Comparison of ENCODE assay signal across 16 mouse cellular contexts in the genomic region with DNA sequence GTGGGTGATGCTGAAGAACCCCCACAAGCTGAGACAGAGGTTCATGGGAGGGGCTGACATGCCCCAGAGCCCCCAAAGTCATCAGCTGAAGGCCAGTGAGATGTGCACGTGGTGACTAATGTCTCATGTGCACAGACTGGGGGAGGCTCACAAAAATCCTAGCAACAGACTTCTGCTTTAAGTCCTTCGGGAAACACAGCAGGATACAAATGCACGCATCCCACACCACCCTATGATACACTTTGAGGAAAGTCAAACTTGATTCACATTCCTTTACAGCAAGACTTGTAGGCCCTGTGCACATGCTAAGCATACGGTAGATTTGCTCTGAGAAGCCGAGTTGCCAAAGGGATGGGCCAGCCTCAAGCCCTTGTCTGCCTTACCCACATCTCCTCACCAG. TPM values are rescaled to one million over a fixed set of nuclear protein-coding genes. Genes with fewer than 3 reads are reported as not detected.
DNase-seq lines count a peak whose midpoint lies in the region; ATAC-seq and TF ChIP-seq lines count a peak whose summit lies in the region.
"Had no signal": no experiment of that assay in that cellular context is flagged by ENCODE, and none has a peak within 500 bp of the region (broad histone marks: within the 10 kb centered on the region; RNA-seq: fewer than 3 reads in every experiment).

No protein-coding gene starts in this region.

- H3K36me3 ChIP-seq in intestine, embryonic 16.5 days (ENCODE audit: control insufficient read depth, insufficient read depth, low read length): peaks cover 8% of the 10 kb centered on the region; the same call in 1 of the 2 replicates
- peaks cover 15% of the 10 kb centered on the region; the same call in 1 of the 2 replicates for H3K36me3 ChIP-seq in intestine, postnatal 0 days (ENCODE audit: control insufficient read depth, insufficient read depth)
- H3K36me3 ChIP-seq in midbrain, embryonic 15.5 days (replicated peaks): no peaks in the 10 kb centered on the region
- H3K36me3 ChIP-seq in midbrain, embryonic 10.5 days: peaks cover 63% of the 10 kb centered on the region
- H3K36me3 ChIP-seq: forebrain, embryonic 15.5 days; liver, embryonic 12.5 days had no signal

- peak; percentile 50 for ATAC-seq in frontal cortex, adult (ENCODE audit: low TSS enrichment)
- ATAC-seq in intestine, embryonic 16.5 days: 0 out of 2 replicates have a peak, but pooled peaks have one; percentile 1
- ATAC-seq in intestine, postnatal 0 days: no peak
- ATAC-seq in midbrain, embryonic 15.5 days (replicated peaks): no peak

- no peak for DNase-seq in frontal cortex, postnatal 14 days (ENCODE audit: low spot score in 2 of 2)
- DNase-seq in midbrain, embryonic 10.5 days (ENCODE audit: low spot score): no peak
- no peak for DNase-seq in embryo, embryonic 10 days (ENCODE audit: low spot score)
- DNase-seq: gastrocnemius, postnatal 14 days; thymus, adult 18-20 months had no signal

- H3K4me3 ChIP-seq in intestine, embryonic 16.5 days (ENCODE audit: low read length): no peak overlapping the region
- H3K4me3 ChIP-seq in intestine, postnatal 0 days (ENCODE audit: low read depth, low read length): no peak overlapping the region
- no peak overlapping the region for H3K4me3 ChIP-seq in midbrain, embryonic 15.5 days
- no peak overlapping the region for H3K4me3 ChIP-seq in midbrain, embryonic 10.5 days
- H3K4me3 ChIP-seq: forebrain, embryonic 15.5 days; limb, embryonic 13.5 days; liver, embryonic 12.5 days; midbrain, embryonic 12.5 days; neural tube, embryonic 12.5 days had no signal

- H3K27ac ChIP-seq in intestine, embryonic 16.5 days (ENCODE audit: low read length): no peak overlapping the region
- no peak overlapping the region for H3K27ac ChIP-seq in intestine, postnatal 0 days (ENCODE audit: low read depth, low read length)
- H3K27ac ChIP-seq in midbrain, embryonic 15.5 days: peak overlapping the region; percentile 82; the same call in 1 of the 2 replicates
- H3K27ac ChIP-seq in midbrain, embryonic 10.5 days (replicated peaks): no peak overlapping the region; the same call in 1 of the 2 replicates
- H3K27ac ChIP-seq: kidney, postnatal 0 days; limb, embryonic 13.5 days; liver, embryonic 12.5 days had no signal

- no peak overlapping the region for H3K4me2 ChIP-seq in intestine, embryonic 16.5 days (ENCODE audit: low read depth, low read length)
- no peak overlapping the region for H3K4me2 ChIP-seq in intestine, postnatal 0 days (replicated peaks; ENCODE audit: low read depth)
- no peak overlapping the region for H3K4me2 ChIP-seq in midbrain, embryonic 15.5 days
- H3K4me2 ChIP-seq: forebrain, embryonic 15.5 days; heart, embryonic 11.5 days; liver, embryonic 12.5 days; midbrain, embryonic 12.5 days; neural tube, embryonic 12.5 days had no signal

- no peak overlapping the region for H3K9ac ChIP-seq in intestine, embryonic 16.5 days (ENCODE audit: low read depth, low read length)
- H3K9ac ChIP-seq in intestine, postnatal 0 days (ENCODE audit: low read depth, low read length): no peak overlapping the region
- no peak overlapping the region for H3K9ac ChIP-seq in midbrain, embryonic 15.5 days
- H3K9ac ChIP-seq: forebrain, embryonic 15.5 days; limb, embryonic 13.5 days; liver, embryonic 12.5 days; midbrain, embryonic 12.5 days; neural tube, embryonic 12.5 days had no signal

- H3K4me1 ChIP-seq in intestine, embryonic 16.5 days (ENCODE audit: control insufficient read depth, insufficient read depth, low read length): peaks cover 10% of the 10 kb centered on the region
- H3K4me1 ChIP-seq in intestine, postnatal 0 days (replicated peaks; ENCODE audit: control insufficient read depth, insufficient read depth, low read length): no peaks in the 10 kb centered on the region
- peaks cover 27% of the 10 kb centered on the region for H3K4me1 ChIP-seq in midbrain, embryonic 15.5 days
- peaks cover 26% of the 10 kb centered on the region for H3K4me1 ChIP-seq in midbrain, embryonic 10.5 days
- H3K4me1 ChIP-seq: liver, embryonic 12.5 days had no signal

- H3K9me3 ChIP-seq in intestine, embryonic 16.5 days (ENCODE audit: control insufficient read depth, low read length): no peaks in the 10 kb centered on the region
- H3K9me3 ChIP-seq in intestine, postnatal 0 days (ENCODE audit: control insufficient read depth): no peaks in the 10 kb centered on the region
- H3K9me3 ChIP-seq in midbrain, embryonic 15.5 days: no peaks in the 10 kb centered on the region; the same call in 1 of the 2 replicates
- H3K9me3 ChIP-seq in midbrain, embryonic 10.5 days (replicated peaks): no peaks in the 10 kb centered on the region; the same call in 1 of the 2 replicates
- H3K9me3 ChIP-seq: forebrain, embryonic 15.5 days; liver, embryonic 12.5 days; midbrain, embryonic 12.5 days; neural tube, embryonic 12.5 days had no signal

- no peak for TF ChIP-seq CTCF in intestine, postnatal 0 days (IDR thresholded peaks at IDR 0.05; ENCODE audit: low read depth)

- 77% methylated on average over 5 of the region's 5 CpGs for WGBS in intestine, embryonic 16.5 days
- WGBS in intestine, postnatal 0 days: 85% methylated on average over 5 of the region's 5 CpGs
- WGBS in midbrain, embryonic 15.5 days: 87% methylated on average over 5 of the region's 5 CpGs
- 89% methylated on average over 5 of the region's 5 CpGs for WGBS in midbrain, embryonic 10.5 days

- H3K27me3 ChIP-seq in intestine, embryonic 16.5 days (replicated peaks; ENCODE audit: control insufficient read depth, insufficient read depth, low read length): no peaks in the 10 kb centered on the region
- H3K27me3 ChIP-seq in intestine, postnatal 0 days (replicated peaks; ENCODE audit: control insufficient read depth, insufficient read depth, low read length): no peaks in the 10 kb centered on the region
- H3K27me3 ChIP-seq in midbrain, embryonic 15.5 days (replicated peaks): no peaks in the 10 kb centered on the region
- H3K27me3 ChIP-seq in midbrain, embryonic 10.5 days (ENCODE audit: low read depth, poor library complexity, severe bottlenecking): no peaks in the 10 kb centered on the region
- H3K27me3 ChIP-seq: forebrain, embryonic 15.5 days; limb, embryonic 13.5 days; midbrain, embryonic 12.5 days; neural tube, embryonic 12.5 days had no signal

RNA-seq across cellular contexts. Expression of a gene that starts 53.1 kb away (rescaled TPM):
- polyA plus RNA-seq in intestine, embryonic 16.5 days (2015; fragmentation: Nextera tagmentation; extraction: Ambion mirVana): 35.2 and 38.1 TPM in 2 replicates
- 22.7 and 24.1 TPM in 2 replicates for polyA plus RNA-seq in intestine, postnatal 0 days (2015; fragmentation: Nextera tagmentation; extraction: Ambion mirVana)
- 42.4 and 48.6 TPM in 2 replicates for polyA plus RNA-seq in midbrain, embryonic 15.5 days (2015; fragmentation: Nextera tagmentation; extraction: Ambion mirVana)
- polyA plus RNA-seq in midbrain, embryonic 10.5 days (2016; fragmentation: Nextera tagmentation; extraction: Ambion mirVana): 49.1 and 56.6 TPM in 2 replicates

Comparison
In these comparisons a context has a peak if more than half of its experiments do, and no peak if none do; other contexts are left out.
1. ATAC-seq: peak in frontal cortex, adult (single experiment) and intestine, embryonic 16.5 days (single experiment); none in intestine, postnatal 0 days (single experiment) and midbrain, embryonic 15.5 days (single experiment).